Mouse (Mus musculus): Measurements from ENCODE around the gene Sipa1l2.

Sipa1l2 gene

DNA sequence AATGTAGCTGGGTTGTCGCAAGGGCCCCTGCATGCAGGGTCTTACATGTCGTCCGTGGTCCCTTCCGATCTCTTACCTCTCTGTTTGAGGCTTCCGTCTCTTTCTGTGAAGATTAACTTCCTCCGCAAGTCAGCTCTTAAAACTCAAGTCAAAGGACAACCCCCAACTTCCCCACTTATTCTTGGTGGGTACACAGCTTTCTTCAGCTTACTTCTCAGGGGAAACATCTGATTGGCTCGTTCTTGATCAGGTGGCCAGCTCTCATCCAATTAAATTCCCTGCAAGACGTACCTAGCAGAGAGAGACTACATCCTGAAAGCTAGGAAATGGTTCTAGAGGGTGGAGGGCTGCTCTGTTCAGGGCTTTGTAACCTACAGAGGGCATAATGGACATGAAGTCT, 178.3 kb downstream of the Sipa1l2 start:
- DNase-seq: peak; percentile 54

DNA sequence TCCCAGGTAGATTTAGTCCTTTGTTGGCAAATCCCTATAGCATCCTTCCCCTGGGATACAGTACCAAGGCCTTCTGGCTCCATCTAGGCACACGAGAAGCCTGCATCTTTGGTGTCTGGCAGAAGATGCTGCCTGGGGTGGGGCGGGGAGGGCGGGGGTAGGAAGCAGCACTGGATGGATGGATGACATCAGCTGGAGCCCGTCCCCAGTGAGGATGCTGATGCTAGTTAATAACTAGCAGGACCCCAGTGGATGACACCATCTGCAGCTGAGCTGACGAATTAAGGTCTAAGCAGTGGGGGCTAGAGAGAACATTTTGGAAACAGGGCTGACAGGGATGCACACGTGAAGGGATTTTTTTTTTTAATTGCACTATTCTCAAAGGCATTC, 179.1 kb downstream of the Sipa1l2 start:
- DNase-seq: no peak

DNA sequence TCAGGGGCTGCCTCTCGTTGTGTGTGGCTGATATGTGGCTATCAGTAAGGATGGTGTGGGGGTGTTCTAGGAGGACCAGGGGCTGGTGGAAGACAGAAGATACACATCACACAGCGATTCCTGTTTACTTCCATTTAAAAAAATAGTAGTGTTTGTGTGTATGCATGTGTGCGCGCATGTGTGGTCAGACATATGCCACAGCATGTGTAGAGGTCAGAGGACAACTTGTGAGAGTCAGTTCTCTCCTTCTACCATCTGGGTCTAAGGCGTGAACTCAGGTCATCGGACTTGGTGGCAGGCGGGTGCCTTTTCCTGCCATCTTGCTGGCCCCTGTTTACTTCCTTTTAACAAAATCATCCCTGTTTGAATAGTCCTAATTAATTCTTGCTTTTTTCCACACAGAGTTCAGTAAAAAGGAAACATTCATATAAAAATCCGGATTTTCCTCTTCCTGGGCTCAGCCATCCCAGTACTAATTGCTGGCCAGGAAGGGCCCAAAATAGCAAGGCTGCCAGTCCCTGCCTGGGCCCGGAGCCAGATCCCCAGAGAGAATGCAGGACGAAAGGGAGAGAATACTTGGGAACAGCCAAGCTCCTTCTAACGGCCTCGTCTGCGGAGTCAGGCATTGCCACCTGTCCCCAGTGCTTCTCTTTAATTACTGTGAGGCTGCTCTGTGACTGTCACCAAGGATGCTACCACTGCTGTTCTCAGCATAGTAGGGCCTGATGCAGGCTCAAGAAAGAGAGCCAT, 179.7 kb downstream of the Sipa1l2 start:
- no peak for DNase-seq

DNA sequence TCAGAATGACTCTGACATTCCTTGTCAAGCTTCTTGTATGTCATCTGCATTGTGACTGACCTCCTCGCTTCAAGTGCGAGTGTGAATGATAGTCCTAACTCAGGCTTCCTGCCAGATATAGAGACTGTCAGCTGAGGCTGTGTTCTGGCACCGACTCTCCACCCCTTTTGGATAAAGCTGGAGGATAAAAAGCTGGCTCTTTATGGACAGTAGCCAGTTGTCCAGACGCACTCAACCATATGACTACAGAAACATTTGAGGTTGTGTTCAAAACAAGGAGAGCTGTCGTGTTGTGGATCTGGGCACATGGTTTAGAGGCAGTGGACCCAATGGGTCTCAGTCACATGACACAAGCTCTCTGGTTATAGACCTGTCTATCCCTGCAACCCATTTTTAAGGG, 180.3 kb downstream of the Sipa1l2 start:
- DNase-seq: no peak

DNA sequence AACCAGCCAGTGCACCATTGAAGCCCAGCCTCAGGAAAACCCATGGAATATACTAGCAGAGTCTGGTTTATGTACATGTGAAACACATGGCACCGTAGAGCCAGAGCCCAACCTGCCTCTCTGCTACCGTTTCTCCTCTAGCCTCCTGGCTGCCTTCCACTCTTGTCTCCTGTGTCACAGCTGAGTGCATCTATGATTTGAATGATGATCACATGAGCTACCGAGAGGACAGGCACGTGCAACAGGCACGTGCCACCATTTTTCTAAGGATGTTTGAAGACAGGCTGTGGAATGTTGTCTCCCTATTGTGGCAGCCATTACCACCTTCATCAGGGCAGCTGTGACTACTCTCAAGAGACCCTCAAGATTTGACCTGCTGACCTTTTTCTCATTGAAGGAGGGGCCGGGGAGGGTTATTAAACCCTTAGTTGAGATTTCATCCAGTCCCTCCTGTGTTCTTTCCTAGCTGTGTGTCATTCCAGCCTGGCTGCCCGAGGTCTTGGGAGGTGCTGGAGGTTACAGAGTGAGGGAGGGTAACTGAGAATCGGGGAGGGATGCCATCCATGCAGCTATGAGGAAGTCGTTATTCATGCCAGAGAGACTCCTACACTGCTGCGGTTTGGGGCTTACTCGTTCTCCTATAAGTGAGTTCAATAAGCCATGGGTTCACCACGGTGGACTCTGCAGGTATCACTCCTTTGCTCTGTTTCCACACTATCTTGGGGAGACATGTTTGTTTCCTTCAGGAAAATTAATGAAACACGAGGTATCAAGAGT, 181.0 kb downstream of the Sipa1l2 start:
- no peak for DNase-seq

DNA sequence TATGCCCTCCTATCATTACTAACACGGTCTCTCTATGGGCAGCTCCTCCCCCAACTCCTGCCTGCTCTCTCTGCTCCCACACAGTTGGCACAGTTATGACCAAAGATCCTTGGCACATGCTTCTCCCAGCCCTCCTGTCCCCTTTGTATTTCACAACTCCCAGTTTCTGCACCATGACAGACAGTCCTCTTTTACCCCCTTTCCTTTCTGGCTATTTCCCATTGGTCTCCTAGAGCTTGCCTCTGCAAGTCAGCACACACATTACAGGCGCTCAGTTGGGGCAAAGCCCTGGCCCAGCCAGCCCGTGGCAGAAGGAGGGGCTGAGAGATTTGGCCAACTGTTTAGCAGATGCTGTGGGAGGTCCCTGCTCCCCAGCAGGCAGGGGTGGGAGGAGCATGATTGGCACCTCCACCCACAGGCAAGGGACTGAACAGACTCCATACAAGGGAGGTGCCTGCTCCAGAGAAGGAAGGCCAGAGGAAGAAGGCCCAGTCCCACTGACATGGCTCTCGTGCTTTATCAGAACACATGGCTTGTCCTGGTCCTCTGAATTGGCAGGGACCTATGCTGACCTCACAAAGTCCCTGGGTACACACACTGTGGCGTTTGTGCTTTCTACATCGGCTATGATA, 184.0 kb downstream of the Sipa1l2 start:
- DNase-seq: peak; percentile 19

DNA sequence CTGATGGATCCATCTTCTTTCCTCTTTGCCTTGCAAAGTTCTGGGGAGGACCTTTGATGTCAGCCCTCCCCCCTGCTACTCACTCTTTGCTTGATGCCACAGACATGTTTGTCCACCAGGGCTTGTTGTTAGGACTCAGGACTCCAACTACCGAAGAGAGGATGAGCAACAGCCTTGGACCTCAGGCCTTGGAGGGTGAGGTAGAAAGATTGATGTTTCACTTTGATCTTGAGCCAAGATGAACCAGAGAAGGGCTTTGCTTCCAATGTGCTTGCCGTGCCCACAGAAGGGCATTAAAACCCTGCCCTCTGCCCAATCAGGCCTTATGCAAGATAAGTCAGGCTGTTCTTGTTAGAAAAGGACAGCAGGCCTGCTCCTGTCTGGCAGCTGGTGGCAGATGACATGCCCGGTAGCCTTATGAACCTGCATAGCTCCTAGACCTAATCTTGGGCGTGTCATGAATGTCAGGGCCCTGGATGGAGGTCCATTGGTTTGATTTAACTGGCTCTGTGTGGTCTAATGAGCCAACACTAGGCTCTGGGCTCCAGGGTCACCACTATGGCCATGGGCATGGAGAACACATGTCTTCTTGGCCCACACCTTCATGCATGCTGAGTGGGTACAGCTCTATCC, 184.9 kb downstream of the Sipa1l2 start:
- no peak for DNase-seq

DNA sequence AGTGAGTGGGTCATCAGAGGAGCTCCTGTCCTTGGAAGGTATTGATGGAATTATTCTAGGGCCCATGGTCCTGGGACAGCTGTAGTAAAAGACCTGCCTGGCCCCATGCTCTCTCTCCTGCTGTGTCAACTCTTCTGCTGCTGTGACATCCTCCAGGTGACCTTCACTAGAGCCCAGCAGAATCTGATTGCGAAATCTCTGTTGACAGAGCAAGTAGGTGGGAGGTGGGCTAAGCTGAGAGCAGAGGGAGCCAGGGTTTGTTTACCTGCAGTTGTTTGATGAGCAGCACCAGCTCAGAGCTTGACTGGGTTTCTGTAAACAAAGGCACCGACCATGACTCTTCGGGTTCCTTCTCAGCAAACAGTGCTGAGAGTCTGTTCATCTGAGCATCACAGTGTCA, 187.9 kb downstream of the Sipa1l2 start:
- no peak for DNase-seq

DNA sequence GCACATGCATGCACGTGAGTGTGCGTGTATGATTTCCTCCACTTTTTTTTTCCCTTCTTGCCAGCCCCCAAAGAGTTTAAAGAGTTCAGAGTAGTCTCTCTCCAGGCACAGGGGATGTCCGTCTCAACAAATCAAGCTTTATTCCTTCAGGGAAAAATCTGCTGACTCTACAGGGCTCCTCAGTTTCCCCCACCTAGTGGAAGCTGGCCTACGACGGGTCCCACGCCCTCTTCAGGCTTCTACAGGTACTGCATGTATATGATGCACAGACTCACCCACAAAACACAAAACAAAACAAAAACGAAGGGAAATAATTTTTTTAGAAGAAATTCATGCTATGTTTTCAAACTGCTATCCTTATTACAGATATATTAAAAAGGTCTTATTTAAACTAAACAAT, 189.7 kb downstream of the Sipa1l2 start:
- DNase-seq: no peak

DNA sequence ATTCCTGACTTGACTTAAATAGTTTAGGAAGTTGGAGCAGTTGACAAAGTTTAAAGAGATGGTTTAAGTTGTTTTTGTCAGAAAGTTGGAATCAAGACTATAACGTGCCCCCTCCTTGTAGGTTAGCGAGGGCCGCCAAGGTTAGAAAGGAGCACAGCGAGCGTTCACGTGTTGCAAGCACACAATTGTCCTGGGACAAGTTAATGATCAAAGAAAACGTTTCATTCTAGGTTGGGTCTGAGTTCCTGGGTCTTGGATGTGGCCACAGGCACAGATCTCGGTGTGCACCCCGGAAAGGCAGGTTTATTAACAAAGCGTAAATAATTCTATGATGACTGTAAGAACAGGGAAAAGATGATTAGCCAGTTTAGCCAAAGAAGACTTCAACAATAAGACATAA, 190.5 kb downstream of the Sipa1l2 start:
- no peak for DNase-seq

DNA sequence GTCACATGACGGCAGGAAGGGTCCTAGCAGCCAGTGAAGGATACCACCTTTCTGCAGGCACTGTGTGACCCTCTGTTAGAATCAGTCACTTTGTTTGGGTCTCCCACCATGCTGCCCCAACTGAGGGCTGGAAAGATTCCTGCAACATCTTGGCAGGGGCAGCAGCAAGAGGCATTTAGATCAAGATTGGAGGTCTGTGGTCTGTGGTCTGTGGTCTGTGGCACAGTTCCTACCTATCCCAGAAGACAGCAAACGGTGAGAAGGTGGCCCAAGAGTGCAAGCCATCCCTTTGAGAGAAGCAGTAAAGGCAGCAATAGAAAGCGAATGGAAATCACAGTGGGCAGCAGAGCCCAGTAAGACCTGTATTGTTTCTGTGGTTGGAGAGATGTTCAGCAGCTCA, 191.9 kb downstream of the Sipa1l2 start:
- peak; percentile 30 for DNase-seq

DNA sequence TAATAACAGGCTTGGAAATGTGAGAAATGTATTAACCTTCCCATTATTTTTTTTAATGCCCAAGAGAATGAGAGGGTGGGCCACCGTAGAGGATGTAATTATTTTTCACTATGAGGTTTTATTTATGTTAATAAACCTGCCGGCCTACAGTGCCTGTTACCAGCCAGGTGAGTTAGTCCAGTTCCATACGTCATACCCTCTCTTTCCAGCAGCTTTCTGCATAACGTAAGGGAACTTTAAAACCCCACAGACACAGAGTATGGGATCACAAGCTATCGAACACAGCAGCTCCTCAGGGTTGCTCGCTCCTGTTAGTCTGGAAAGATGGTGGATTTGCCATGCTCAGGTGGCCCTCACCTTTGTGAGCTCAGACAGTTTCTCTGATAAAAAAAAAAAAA, 193.2 kb downstream of the Sipa1l2 start:
- DNase-seq: no peak

DNA sequence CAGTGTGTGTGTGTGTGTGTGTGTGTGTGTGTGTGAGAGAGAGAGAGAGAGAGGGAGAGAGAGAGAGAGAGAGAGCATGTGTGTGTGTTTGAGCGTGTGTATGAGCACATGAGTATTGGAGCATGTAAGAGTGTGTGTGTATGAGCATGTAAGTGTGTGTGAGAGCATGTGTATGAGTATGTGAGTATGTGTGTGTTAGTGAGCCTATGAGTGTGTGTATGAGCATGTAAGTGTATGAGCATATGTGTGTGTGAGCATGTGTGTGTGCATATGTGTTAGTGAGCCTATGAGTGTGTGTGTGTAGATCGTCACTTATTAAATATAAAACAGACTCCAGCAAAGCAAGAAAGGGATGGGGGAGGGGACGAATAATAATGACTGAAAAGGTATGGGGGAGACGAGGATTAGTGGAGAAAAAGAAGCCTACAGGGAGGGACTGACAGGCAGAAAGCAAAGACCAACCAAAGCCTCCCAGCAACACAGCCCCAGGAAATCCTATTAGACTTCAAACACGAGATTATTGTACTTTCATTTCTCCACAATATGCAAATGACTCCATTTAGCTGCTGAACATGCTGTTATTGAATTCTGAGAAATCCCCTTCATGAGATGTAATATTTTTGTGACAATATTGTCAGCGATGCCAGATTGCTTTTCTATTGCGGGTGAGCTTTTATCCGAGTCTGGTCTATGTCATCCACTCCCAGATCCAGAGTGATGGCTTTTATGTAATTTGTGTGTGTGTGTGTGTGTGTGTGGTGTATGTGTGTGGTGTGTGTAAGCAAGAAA, 193.8 kb downstream of the Sipa1l2 start:
- DNase-seq: no peak

DNA sequence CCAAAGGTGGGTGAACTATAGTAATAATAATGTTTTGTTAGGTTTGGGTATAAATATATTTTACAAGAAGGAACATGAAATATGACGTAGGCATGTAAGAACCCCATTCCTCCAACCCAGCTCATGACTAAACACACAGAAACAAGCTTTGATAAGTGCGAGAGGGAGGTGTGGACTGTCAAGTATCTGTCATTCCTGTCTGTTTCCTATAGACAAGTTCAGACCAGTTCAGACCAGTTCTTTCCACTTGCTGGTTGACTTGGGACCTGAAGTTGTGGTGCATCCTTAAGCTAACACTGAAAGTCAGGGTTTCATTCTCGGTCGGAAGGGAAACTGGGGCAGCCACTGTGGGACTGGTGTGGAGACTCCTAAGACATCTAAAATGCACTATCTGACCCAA, 197.0 kb downstream of the Sipa1l2 start:
- DNase-seq: no peak

DNA sequence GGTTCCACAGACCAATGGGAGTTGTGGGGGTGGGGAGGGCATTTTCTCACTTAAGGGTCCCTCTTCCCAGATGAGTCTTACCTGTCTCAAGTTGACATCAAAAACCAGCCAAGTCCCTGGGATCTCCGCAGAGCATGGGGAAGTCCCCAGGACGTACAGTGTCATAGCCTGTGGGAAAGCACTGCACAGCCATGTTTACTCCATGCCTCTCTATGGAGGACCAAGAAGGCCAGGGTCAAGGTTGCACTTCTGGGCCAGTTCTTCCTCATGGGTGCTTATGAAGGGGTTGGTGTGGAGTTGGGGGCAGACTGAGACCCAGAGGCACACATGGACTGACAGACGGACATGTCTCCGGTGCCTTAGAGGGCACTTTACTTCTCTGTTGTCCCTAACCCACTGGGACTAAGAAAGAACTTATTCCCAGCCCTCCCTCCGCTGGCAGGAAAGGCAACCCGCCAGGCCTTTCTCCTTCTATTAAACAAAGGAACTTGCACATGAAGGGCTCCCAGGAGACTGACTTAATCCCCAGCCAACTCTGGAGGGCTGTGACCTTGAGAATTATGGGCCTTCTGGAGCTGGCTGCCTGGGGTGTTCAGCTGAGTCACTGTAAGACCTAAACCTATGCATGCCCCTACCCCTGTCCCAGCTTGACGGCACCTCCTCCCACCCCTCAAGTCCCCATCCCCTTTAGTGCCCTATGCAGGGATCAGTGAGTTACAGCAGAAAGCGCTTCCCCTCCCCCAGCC, 199.9 kb downstream of the Sipa1l2 start:
- no peak for DNase-seq

DNA sequence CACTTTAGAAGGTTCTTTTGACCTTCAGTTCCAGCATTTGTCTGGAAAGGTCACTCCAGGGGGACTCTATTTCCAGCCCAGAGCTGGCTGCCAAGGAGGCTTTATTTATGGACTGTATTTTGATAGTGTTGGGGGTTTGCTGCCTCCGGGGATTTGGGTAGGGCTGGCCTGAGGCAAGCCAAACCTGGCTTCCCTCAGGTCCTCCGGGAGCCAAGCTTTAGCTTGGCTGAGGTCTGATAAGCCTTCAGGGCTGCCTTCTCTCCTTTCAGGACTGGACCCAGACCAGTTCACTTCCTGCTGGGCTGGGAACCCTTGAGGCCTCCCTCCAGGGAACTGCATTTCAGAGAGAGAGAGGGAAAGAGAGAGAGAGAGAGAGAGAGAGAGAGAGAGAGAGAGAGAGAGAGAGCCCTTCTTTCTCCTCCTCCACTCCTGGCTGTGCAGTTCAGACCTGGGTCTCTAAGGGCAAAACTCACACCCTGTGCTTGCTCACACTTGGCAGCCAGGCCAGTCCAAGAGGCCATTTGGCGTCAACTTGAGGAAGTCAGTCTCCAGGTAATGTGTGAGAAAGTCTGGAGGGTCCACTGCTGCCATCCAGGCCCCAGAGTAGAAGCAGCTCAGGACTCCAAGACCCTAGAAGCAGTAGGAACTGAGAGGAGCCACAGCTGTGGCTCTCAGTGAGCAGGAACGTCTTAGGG, 201.1 kb downstream of the Sipa1l2 start:
- no peak for DNase-seq

Data from thymus, postnatal 25 days (tissue).